Mouse (Mus musculus) adrenal gland, adult 8-10 months (tissue): ENCODE measurements at regions not wholly inside any gene's neighbourhood (a gene's known extent, or its start where the extent isn't known, plus 50 kb on each side); places are given as distances from the start of the nearest gene placed in this dataset.

Source experiments
- DNase-seq: peaks from one replicate; pipeline ENCODE4 v3.0.0; 2022

DNA sequence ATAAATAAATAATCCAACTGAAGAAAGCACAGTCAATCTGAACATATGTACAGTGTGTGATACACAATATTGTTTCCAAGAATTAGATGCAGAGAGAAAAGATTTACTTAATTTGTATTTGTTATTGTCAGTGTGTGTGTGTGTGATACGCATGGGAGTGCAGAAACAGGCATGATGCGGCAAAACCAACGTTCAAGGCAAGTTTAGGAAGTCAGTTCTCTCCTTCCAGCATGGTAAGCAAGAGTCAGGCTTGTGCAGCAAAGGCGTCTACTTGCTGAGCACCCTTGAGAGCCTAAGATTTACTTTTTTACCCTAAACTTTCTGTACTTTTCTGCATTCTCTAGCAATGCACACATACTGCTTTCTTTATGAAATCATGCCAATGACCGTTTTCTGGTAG is 102.7 kb upstream of the Sstr4 start:
- DNase-seq = no peak

DNA sequence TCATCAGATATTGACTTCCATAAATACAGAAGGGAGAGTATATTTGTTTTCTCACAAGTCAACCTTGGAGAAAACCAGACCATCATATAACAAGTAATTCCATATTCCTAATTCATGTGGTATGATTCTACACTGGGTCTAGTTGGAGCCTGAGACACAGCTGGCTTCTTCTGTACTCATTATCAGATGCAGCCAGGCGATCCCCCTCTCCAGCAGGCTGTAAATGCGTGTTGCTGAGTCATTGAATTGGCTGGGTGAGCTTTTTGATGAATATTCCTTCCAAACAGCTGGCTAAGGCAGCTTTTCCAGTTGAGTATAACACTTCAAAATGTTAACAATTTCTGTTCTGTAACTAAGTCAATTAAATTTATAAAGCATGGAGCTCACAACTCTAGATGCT is 102.2 kb upstream of the Sstr4 start:
- DNase-seq = no peak

DNA sequence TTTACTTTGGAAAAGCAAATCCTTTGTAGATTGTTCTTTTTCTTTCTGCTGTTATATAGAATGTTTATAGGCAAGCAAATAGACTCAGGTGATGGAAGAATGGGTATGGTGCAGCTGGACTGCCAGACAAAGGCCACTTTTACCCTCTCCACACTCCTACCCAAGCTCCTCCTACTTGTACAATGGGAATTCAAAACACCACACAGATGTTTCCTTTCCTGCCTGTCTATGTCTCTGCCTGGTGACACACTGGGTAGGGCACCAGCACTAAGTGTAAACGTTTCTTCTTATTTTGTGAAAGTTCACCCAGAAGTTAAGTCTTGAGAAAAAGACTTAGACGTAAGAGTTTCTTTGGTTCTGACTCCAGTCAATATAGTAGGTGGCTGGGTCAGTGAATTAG is 94.3 kb upstream of the Sstr4 start:
- DNase-seq = no peak

DNA sequence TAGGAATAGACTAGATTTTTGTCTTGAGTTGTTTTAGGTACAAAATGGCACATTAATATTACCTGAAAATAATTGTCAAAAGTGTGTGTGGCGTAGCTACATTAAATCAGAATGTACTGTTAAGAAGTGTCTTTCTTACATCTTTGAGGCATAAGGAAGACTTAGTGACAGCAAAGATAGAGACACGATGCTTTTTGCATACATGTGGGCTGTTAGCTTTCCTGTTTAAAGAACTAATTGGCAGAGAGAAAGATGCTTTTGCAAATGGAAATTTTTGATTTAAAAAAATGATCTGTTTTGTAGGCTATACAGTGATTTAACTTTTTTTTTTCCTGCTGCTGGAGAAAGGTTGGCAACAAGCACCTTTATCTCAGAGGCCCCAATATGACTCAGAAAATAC is 82.9 kb upstream of the Sstr4 start:
- DNase-seq = no peak

DNA sequence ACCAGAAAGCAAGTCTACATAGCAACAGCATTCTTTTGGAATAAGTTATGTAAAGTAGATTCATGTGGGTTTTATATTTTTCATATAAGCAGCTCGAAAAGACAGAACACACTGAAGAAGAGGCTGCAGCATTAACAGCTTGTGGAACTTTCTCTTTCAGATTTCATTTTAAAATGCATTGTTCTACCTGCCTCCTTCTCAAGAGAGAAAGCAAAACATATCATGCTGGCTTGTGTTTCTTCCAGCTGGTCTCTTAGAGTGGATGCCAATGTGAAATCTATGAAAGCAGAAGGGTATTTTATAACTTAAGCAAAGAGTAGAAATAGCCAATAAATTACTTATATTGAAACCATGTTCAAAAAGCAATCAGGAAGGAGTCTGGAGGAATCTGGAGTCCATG is 74.2 kb upstream of the Sstr4 start:
- no peak for DNase-seq

DNA sequence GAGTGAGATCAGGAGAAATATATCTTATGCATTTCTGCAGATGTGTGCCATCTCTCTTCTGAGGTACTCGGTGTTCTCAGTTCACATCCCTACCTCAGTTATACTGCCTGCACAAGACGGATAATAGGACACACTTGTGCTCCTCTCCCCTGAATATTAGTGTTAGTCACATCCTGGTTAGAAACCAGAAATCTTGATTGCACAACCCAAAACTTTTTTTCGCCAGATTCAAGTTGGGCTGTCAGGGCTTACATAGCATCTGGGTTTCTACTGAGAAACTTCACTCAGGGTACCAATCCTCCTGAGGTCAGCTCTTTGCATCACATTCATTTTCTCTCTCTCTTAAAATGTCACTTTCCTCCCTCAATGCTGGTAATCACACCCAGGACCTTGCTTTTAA is 69.8 kb upstream of the Sstr4 start:
- DNase-seq = no peak

DNA sequence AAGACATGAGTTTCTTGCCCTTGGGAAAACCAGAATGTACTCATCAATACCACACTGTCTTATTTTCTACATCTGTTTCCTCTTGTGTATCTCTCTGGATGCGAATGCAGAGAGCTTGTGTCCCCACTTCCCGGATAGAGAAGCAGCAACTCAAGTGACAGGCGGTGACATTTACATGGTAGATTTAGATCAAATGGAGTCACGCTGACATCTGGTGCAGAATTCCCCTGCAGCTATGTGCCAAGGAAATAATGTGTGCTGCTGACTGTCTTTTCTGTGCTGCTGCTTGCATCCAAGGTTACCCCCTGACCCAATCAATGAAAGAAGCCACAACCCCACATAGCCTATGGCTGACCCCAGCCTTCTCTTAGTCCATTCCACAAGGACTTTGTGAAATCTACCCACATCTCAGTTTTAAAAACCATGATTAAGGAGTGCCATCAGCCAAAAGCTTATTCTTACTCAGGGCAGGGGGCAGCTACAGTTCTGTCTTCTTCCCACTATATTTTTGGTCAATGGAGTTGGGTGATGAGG is 69.2 kb upstream of the Sstr4 start:
- DNase-seq = no peak

DNA sequence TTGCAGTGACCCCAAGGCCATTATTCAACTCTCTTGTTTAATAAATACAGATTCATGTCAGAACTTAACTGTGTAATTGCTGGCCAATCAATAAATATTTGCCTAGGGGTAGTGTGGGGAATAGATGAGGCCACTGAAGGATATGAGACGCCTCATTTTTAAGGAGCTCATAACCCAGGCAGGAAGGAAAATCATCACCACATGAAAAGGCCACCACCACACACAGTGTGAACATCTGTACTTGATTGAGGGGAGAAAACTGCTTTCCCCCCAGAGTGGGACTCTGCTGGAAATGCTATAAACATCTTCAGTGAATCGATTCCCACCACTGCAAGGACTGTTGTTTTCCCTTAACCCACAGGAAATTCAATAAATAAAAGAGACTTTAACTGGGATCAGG is 68.7 kb upstream of the Sstr4 start:
- DNase-seq = no peak

DNA sequence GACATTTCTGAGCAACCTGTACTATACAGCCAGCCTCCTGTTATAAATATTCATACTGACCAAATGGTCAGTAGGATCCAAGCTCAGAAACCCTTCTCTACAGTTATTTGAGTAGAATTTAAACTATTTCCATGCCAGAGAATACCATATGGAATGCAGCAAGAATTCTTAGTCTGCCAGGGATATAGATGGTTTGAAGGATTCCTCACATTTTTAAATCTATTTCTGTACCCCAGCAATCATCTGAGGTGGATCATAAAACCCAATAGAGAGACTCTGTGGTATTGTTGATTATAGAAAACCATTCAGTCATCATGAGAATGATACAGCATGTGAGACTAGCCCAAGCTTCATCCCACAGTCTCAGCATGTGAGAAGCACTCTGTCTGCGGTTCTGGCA is 67.6 kb upstream of the Sstr4 start:
- no peak for DNase-seq

DNA sequence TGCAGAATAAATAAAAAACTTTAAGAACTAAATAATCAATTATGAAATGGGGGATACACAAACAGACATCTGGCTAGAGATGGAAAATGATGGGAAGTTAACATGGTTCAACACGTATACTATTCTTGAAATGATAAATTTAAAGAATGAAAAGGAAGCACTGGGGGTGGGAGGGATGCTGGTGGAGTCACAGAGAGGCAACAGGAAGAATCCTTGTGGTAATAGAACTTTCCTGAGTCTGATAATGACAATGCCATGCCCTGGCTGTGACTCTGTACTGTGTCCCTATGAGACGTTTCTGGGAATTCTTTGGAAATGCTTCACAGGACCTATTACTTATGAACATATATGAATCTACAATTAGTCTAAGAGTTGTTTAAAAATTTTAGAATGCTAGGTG is 64.8 kb upstream of the Sstr4 start:
- no peak for DNase-seq

DNA sequence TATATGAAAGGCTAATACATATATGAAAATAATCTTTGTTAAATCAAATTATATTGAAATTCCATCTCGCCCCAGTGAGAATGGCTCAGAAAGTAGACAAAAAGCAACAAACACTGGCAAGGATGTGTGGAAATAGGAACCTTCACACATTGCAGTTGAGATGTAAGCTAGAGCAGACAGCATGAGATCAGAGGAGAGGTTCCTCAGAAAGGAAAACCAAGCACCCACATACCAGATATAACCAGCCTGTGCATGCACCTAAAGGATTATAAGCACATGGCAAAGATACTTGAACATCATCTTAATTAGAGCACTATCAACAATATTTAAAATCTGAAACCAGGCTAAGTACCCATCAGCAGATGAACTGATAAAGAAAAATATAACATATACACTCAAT is 60.6 kb upstream of the Sstr4 start:
- DNase-seq = no peak

DNA sequence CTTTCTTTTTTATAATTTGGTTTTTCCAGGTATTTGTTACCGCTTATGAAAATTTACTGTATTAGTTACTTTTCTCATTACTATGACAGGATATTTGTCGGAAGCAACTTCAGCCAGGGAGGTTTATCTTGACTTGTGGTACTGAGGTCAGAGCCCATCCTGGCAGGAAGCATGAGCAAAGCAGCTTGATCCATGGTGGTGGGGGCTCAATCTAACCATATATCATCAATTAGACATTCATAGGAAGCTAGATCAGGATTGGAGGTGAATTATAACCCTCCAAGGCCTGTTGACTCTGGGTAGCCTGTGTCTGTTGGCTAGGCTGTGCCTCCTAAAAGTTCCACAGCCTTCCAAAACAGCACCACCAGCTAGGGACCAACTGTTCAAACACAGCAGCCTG is 58.5 kb upstream of the Sstr4 start:
- no peak for DNase-seq

DNA sequence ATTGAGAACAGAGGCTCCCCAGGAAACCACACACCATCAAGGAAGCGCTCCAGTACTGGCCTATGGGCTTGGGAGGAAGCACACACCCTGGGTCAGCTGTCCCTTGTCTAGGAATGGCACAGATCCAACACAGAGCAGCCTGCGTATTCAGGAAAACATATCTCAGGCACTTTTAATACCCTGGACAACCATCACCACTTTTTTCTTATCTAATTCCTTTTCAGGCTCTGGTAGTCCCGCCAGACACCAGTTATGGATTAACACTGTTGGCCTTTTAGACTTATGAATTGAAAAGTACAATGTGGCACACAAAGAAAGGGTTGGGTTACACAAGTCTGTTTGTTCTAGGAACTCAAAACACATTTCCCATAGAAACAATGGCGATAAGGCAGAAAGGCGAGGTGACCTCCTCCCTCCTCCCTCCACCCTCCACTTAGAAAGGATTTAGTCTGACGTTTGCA is 56.8 kb upstream of the Sstr4 start:
- DNase-seq = peak; percentile 47

DNA sequence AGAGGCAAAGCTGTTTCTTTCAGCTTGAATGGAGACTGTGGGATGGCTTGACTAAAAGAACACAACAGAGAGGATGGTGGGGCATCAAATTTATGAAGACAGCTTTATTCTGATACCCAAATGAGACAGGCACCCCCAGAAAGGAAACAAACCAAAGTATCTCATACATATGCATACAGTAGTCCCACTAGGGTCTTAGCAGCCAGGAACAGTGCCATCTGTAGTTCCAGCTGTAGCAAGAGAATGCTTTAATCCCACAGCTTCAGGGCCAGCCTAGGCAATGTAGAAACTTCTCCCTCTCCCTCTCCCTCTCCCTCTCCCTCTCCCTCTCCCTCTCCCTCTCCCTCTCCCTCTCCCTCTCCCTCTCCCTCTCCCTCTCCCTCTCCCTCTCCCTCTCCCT is 56.2 kb upstream of the Sstr4 start:
- no peak for DNase-seq

DNA sequence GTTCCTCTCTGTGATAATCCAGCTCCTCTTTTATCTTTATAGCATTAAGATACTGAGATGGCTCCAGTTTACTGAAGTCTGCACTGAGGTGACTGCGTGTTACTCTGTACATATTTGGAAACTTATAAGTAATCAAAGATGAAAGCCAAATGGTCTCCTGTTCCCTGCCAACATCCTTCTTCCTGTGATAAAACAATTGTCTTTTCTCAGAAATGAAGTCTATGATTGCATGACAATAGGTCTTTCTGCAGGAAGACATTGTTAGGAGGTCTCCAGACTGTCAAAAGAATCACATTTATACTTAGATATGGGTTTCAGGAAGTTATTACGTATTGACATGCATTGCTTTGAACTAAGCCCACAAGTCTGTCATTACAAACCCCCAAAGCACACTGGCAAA is 51.0 kb upstream of the Sstr4 start:
- DNase-seq = no peak
